7 mouse cellular contexts compared by ENCODE assay signal in the genomic region with DNA sequence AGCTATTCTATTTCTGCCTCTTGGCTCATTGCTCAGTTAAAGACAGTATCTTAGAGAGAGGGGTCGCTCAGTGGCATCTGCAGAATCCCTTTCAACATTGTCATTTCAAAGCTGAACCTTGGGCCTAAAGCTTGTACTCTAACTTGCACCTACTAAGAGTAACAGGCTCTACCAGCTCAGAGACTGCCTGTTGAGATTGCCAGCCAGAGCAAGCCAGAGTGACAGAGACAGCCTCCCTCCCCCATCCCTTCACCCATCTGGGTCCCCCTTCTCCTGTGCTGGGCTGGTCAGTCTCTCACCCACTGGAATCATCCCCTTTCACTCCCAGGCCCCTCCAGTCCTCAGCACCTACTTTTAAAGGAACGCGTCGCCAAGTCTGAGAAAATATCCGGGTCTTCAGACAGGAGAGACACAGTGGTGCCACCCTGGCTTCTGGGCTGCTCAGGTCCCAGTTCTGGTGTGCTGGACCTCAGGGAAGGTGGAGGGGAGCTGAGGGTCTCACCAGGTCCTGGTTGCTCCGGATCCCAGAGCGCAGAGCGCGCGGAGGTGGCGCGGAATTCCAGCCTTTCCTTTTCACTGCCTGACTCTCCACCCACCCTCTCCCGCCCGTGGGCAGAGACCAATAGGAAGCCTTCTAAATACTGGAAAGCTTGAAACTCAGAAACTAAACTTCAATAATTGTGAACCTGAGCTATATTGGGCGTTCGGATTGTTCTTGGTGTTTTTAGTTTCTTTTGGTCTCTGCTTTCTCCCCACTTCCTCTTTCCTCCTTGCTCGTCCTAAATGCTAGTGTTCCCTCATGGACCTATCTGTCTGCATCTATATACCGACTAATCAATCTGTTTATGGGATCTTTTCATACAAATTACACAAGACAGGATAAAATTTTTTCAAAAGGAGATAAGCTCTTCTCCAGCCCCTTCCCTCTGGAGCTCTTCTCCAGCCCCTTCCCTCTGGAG. TPM values are rescaled to one million over a fixed set of nuclear protein-coding genes. Genes with fewer than 3 reads are reported as not detected.
DNase-seq lines count a peak whose midpoint lies in the region; ATAC-seq lines count a peak whose summit lies in the region.
"Not testable (repeated sequence)": the region's sequence is repeated elsewhere in the genome, so short reads cannot be mapped to it uniquely, and the experiment has no call there.

No protein-coding gene starts in this region.

- not testable (repeated sequence) for H3K9me3 ChIP-seq in liver, embryonic 15.5 days (replicated peaks); stomach, embryonic 15.5 days

- not testable (repeated sequence) for H3K9ac ChIP-seq in liver, embryonic 15.5 days; stomach, embryonic 15.5 days

- peak; percentile 31 for ATAC-seq in inflammation-experienced regulatory T-cells, adult 6 months
- ATAC-seq in liver, embryonic 15.5 days (ENCODE audit: insufficient read depth); stomach, embryonic 15.5 days (ENCODE audit: insufficient read depth, low FRiP score, low read depth): not testable (repeated sequence)
- ATAC-seq in megakaryocyte-erythroid progenitor cell, adult 5-6 weeks (replicated peaks; ENCODE audit: low FRiP score, low TSS enrichment, poor library complexity, severe bottlenecking): peak; percentile 48; the same call in 1 of the 2 replicates

- WGBS in liver, embryonic 15.5 days (ENCODE audit: insufficient replicate concordance): 52% methylated on average over 18 of the region's 18 CpGs
- WGBS in stomach, embryonic 15.5 days: 71% methylated on average over 18 of the region's 18 CpGs

- H3K27ac ChIP-seq in liver, embryonic 15.5 days (replicated peaks): 0 out of 2 replicates have a peak overlapping the region, but pooled peaks have one; percentile 34
- H3K27ac ChIP-seq in stomach, embryonic 15.5 days: peak overlapping the region; percentile 32; the same call in 1 of the 2 replicates

- H3K4me2 ChIP-seq in liver, embryonic 15.5 days: peak overlapping the region; percentile 40
- H3K4me2 ChIP-seq in stomach, embryonic 15.5 days: not testable (repeated sequence)

- peak overlapping the region; percentile 24 for H3K4me3 ChIP-seq in liver, embryonic 15.5 days (replicated peaks)
- H3K4me3 ChIP-seq in stomach, embryonic 15.5 days (replicated peaks): not testable (repeated sequence)

- peak; percentile 16 for DNase-seq in CD4-positive helper T cell, adult 2 months (ENCODE audit: low read depth, low spot score)
- peak; percentile 12 to 53 for DNase-seq in adrenal gland, adult (ENCODE audit: inconsistent age in 2 of 2, low spot score in 1 of 2)
- peak; percentile 5 for DNase-seq in heart, adult 8-10 months (ENCODE audit: low spot score)

- not testable (repeated sequence) for H3K4me1 ChIP-seq in liver, embryonic 15.5 days (replicated peaks); stomach, embryonic 15.5 days

- not testable (repeated sequence) for H3K27me3 ChIP-seq in liver, embryonic 15.5 days; stomach, embryonic 15.5 days (replicated peaks)

- H3K36me3 ChIP-seq in liver, embryonic 15.5 days (replicated peaks); stomach, embryonic 15.5 days: not testable (repeated sequence)

RNA-seq across cellular contexts. Expression of gene Slfn8, which starts 0.8 kb away (rescaled TPM):
- under 1 TPM; 0.43 to 0.76 (median 0.67) TPM for total RNA-seq in heart, adult 8-10 months (2022)
- polyA plus RNA-seq in inflammation-experienced regulatory T-cells, adult 6 months (2017; shearing (Covaris generic)): 10 to 100 TPM; 52.4 to 79.0 (median 67.6) TPM
- polyA plus RNA-seq in liver, embryonic 15.5 days (2015; fragmentation: Nextera tagmentation; extraction: Ambion mirVana): 0.54 and 1.1 TPM in 2 replicates
- 7.4 and 9.3 TPM in 2 replicates for total RNA-seq in megakaryocyte-erythroid progenitor cell, adult 5-6 weeks (2014; fragmentation: Nextera tagmentation)
- total RNA-seq in megakaryocyte-erythroid progenitor cell, adult 5-6 weeks (2017): 6.5 and 11.6 TPM in 2 replicates
- 0.81 and 1.0 TPM in 2 replicates for polyA plus RNA-seq in stomach, embryonic 15.5 days (2015; fragmentation: Nextera tagmentation; extraction: Ambion mirVana)

RNA-seq across cellular contexts. Expression of gene Slfn9, which starts 28.2 kb away (rescaled TPM):
- total RNA-seq in heart, adult 8-10 months (2022): under 1 TPM; 0.56 to 0.72 (median 0.62) TPM
- polyA plus RNA-seq in inflammation-experienced regulatory T-cells, adult 6 months (2017; shearing (Covaris generic)): 10 to 100 TPM; 23.0 to 30.8 (median 23.2) TPM
- 5.7 TPM in 2 replicates for polyA plus RNA-seq in liver, embryonic 15.5 days (2015; fragmentation: Nextera tagmentation; extraction: Ambion mirVana)
- total RNA-seq in megakaryocyte-erythroid progenitor cell, adult 5-6 weeks (2014; fragmentation: Nextera tagmentation): 3.2 and 4.1 TPM in 2 replicates
- 6.1 and 11.7 TPM in 2 replicates for total RNA-seq in megakaryocyte-erythroid progenitor cell, adult 5-6 weeks (2017)
- 23.8 and 26.8 TPM in 2 replicates for polyA plus RNA-seq in stomach, embryonic 15.5 days (2015; fragmentation: Nextera tagmentation; extraction: Ambion mirVana)

RNA-seq across cellular contexts. Expression of gene Slfn2, which starts 45.1 kb away (rescaled TPM):
- 1 to 10 TPM; 1.8 to 4.6 (median 2.3) TPM for total RNA-seq in heart, adult 8-10 months (2022)
- polyA plus RNA-seq in inflammation-experienced regulatory T-cells, adult 6 months (2017; shearing (Covaris generic)): 100 to 1,000 TPM; 817 to 952 (median 818) TPM
- polyA plus RNA-seq in liver, embryonic 15.5 days (2015; fragmentation: Nextera tagmentation; extraction: Ambion mirVana): 11.6 and 11.7 TPM in 2 replicates
- total RNA-seq in megakaryocyte-erythroid progenitor cell, adult 5-6 weeks (2014; fragmentation: Nextera tagmentation): 0.66 and 3.7 TPM in 2 replicates
- 1.4 and 8.3 TPM in 2 replicates for total RNA-seq in megakaryocyte-erythroid progenitor cell, adult 5-6 weeks (2017)
- 8.4 and 9.2 TPM in 2 replicates for polyA plus RNA-seq in stomach, embryonic 15.5 days (2015; fragmentation: Nextera tagmentation; extraction: Ambion mirVana)

Comparison
In these comparisons a context has a peak if more than half of its experiments do, and no peak if none do; other contexts are left out.
1. RNA of gene Slfn8, which starts 0.8 kb away (polyA plus RNA-seq): 52.4 to 79.0 TPM in inflammation-experienced regulatory T-cells, adult 6 months; 0.54 to 1.1 TPM in liver, embryonic 15.5 days and 0.81 to 1.0 TPM in stomach, embryonic 15.5 days; every median in the first group is over 10 times any median in the second.
2. RNA of gene Slfn2, which starts 45.1 kb away (polyA plus RNA-seq): 817 to 952 TPM in inflammation-experienced regulatory T-cells, adult 6 months; 11.6 to 11.7 TPM in liver, embryonic 15.5 days and 8.4 to 9.2 TPM in stomach, embryonic 15.5 days; every median in the first group is over 10 times any median in the second.
3. Peak in every context shown above with its lines, with median percentiles within 50 percentile points of each other: DNase-seq.